Mouse (Mus musculus) lung, adult 2 months (tissue): ENCODE data around the gene Cdk14.

ENCODE experiments used
- CTCF ChIP-seq: fragments of 200-500 bp; IDR thresholded peaks from 2 replicates; pipeline ENCODE4 v1.5.1; 2011; ENCODE audit warnings: mild to moderate bottlenecking, low read length, control low read depth; ENCODE audit not compliant: insufficient read depth
- POLR2A ChIP-seq: fragments of 200-500 bp; IDR thresholded peaks from 2 replicates; pipeline ENCODE4 v1.6.1; 2011; ENCODE audit warnings: low read depth, mild to moderate bottlenecking, control low read depth, low read length, borderline replicate concordance; ENCODE audit errors: extremely low read depth

DNA sequence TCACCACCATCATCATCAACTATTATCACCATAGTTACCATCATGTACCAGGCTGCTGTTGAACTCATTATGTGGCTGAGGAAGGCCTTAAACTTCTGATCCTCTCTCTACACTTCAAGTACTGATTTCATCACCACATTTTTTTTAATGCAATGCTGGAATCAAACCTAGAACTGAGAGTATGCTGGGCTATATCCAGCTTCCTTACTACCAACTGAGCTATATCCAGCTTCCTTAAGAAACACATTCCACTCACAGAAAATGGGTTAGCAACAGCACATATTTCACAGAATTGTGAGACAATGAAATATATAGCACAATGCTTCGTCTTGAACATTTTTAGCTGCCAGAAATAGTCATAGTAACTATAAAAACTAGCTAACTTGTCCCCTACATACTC lies 446.7 kb downstream of the Cdk14 start:
- no peak for TF ChIP-seq CTCF
- no peak for TF ChIP-seq POLR2A
